Mouse (Mus musculus) testis, adult 2 months (tissue): Measurements from ENCODE around the gene Cask. TPM values are rescaled to one million over a fixed set of nuclear protein-coding genes. Genes with fewer than 3 reads are reported as not detected.
A peak's percentile ranks its signal among the peaks of the same experiment; 100 is the strongest.

Experiments
- H3K27ac ChIP-seq: fragments of 200-500 bp; 2 replicates; pipeline ENCODE4 v1.5.1; 2012; ENCODE audit warnings: low read depth, low read length; ENCODE audit not compliant: control insufficient read depth, insufficient read depth
- H3K27me3 ChIP-seq: fragments of 200-500 bp; 2 replicates; pipeline ENCODE4 v1.6.1; 2012; ENCODE audit warnings: mild to moderate bottlenecking, low read length, moderate library complexity; ENCODE audit not compliant: control insufficient read depth, insufficient read depth
- H3K36me3 ChIP-seq: fragments of 200-500 bp; 2 replicates; pipeline ENCODE4 v1.6.1; 2012; ENCODE audit warnings: mild to moderate bottlenecking, low read length; ENCODE audit not compliant: control insufficient read depth, insufficient read depth
- H3K4me1 ChIP-seq: fragments of 200-500 bp; 2 replicates; pipeline ENCODE4 v1.6.1; 2012; ENCODE audit warnings: low read length; ENCODE audit not compliant: control insufficient read depth, insufficient read depth
- H3K4me3 ChIP-seq: fragments of 200-500 bp; 2 replicates; pipeline ENCODE4 v1.5.1; 2012; ENCODE audit warnings: low read depth, mild to moderate bottlenecking, low read length, moderate library complexity, mixed read lengths; ENCODE audit not compliant: control insufficient read depth
- CTCF ChIP-seq: fragments of 200-500 bp; IDR thresholded peaks from 2 replicates; pipeline ENCODE4 v1.5.1; 2012; ENCODE audit warnings: low read depth, mild to moderate bottlenecking, inconsistent platforms, low read length, moderate library complexity; ENCODE audit not compliant: control insufficient read depth, insufficient read depth, insufficient replicate concordance
- POLR2A ChIP-seq: fragments of 200-500 bp; IDR thresholded peaks from 2 replicates; pipeline ENCODE4 v1.6.1; 2012; ENCODE audit warnings: low read depth, mild to moderate bottlenecking, inconsistent platforms, low read length, moderate library complexity; ENCODE audit not compliant: control insufficient read depth
- polyA plus RNA-seq: library from polyadenylated mRNA; depleted of rRNA; stranded (reverse); fragments of >200 nt; gene quantifications from 2 replicates; pipeline ENCODE4 v1.2.3, GENCODE M21; 2012

Gene Cask
- polyA plus RNA-seq, 1 experiment, result 0.99 TPM

- peak overlapping the region; percentile 85 for H3K27ac ChIP-seq
- TF ChIP-seq POLR2A, result peak; percentile 43; the same call in 1 of the 2 replicates
- TF ChIP-seq CTCF, result no peak
Measured at GRCm38 (mm10) chrX:13846653-13847501, 4.3 kb downstream of the Cask start.

GRCm38 (mm10) chrX:13845858-13846652 is 5.1 kb downstream of the Cask start:
- TF ChIP-seq POLR2A, result no peak
- no peak for TF ChIP-seq CTCF
- Histone ChIP-seq H3K4me3 (peak overlapping the region; percentile 88), H3K4me1 (no peaks in the 10 kb centered on the region), H3K27me3 (no peaks in the 10 kb centered on the region), H3K27ac (peak overlapping the region; percentile 85), H3K36me3 (no peaks in the 10 kb centered on the region)

More at GRCm38 (mm10) chrX:13846653-13847501, 4.3 kb downstream of the Cask start:
- no peaks in the 10 kb centered on the region for H3K36me3 ChIP-seq
- H3K4me1 ChIP-seq, result no peaks in the 10 kb centered on the region
- peak overlapping the region; percentile 88 for H3K4me3 ChIP-seq
- no peaks in the 10 kb centered on the region for H3K27me3 ChIP-seq

GRCm38 (mm10) chrX:13845141-13845857 is 5.9 kb downstream of the Cask start:
- TF ChIP-seq POLR2A (no peak), CTCF (no peak)
- no peaks in the 10 kb centered on the region for H3K36me3 ChIP-seq
- H3K4me1 ChIP-seq, result no peaks in the 10 kb centered on the region
- H3K4me3 ChIP-seq, result peak overlapping the region; percentile 88
- no peak overlapping the region; the same call in 1 of the 2 replicates for H3K27ac ChIP-seq
- H3K27me3 ChIP-seq, result no peaks in the 10 kb centered on the region

- no peaks in the 10 kb centered on the region for H3K4me1 ChIP-seq
- no peaks in the 10 kb centered on the region for H3K36me3 ChIP-seq
- no peaks in the 10 kb centered on the region for H3K27me3 ChIP-seq
- TF ChIP-seq POLR2A (no peak), CTCF (no peak)
- no peak overlapping the region for H3K27ac ChIP-seq
- H3K4me3 ChIP-seq, result no peak overlapping the region
Measured at GRCm38 (mm10) chrX:13822792-13823191, 28.4 kb downstream of the Cask start.

GRCm38 (mm10) chrX:13798754-13799153 is 52.4 kb downstream of the Cask start:
- Histone ChIP-seq H3K27ac (no peak overlapping the region), H3K4me3 (no peak overlapping the region), H3K27me3 (no peaks in the 10 kb centered on the region), H3K36me3 (no peaks in the 10 kb centered on the region), H3K4me1 (no peaks in the 10 kb centered on the region)
- TF ChIP-seq POLR2A, result no peak
- TF ChIP-seq CTCF, result no peak

GRCm38 (mm10) chrX:13765672-13766071 is 85.5 kb downstream of the Cask start:
- no peak overlapping the region for H3K4me3 ChIP-seq
- H3K4me1 ChIP-seq, result no peaks in the 10 kb centered on the region
- no peaks in the 10 kb centered on the region for H3K27me3 ChIP-seq
- no peak overlapping the region for H3K27ac ChIP-seq
- H3K36me3 ChIP-seq, result no peaks in the 10 kb centered on the region
- no peak for TF ChIP-seq CTCF

GRCm38 (mm10) chrX:13765024-13765423 is 86.1 kb downstream of the Cask start:
- H3K4me3 ChIP-seq, result no peak overlapping the region
- TF ChIP-seq CTCF (no peak), POLR2A (no peak)
- no peaks in the 10 kb centered on the region for H3K27me3 ChIP-seq
- no peaks in the 10 kb centered on the region for H3K4me1 ChIP-seq
- H3K27ac ChIP-seq, result no peak overlapping the region
- no peaks in the 10 kb centered on the region for H3K36me3 ChIP-seq
